Mouse (Mus musculus) MEL (cell line): Measurements from ENCODE around the gene Iqcm. TPM values are rescaled to one million over a fixed set of nuclear protein-coding genes. Genes with fewer than 3 reads are reported as not detected.

Source experiments
- DNase-seq: peaks from one replicate; pipeline ENCODE4 v3.0.0; 2011; ENCODE audit warnings: low read depth, low spot score
- H3K27ac ChIP-seq: 2 replicates; pipeline ENCODE4 v1.5.1; 2012; ENCODE audit warnings: low read depth, mild to moderate bottlenecking, control low read depth, low read length, moderate library complexity; ENCODE audit not compliant: control insufficient read depth
- H3K27me3 ChIP-seq, 2 experiments: fragments of 150-350 bp in 1 of 2; sonication (generic) in 1 of 2; 2 replicates each; pipeline ENCODE4 v1.6.1; 2012; ENCODE audit warnings: low read length in 2 of 2, mild to moderate bottlenecking in 2 of 2, improper control_type of control experiment in 1 of 2, moderate library complexity in 1 of 2; ENCODE audit not compliant: insufficient read depth in 2 of 2, control insufficient read depth in 1 of 2
- H3K36me3 ChIP-seq, 2 experiments: 2 replicates each; pipeline ENCODE4 v1.6.1; 2012 to 2014; ENCODE audit warnings: low read length in 2 of 2, improper control_type of control experiment in 1 of 2, inconsistent platforms in 1 of 2, mild to moderate bottlenecking in 1 of 2; ENCODE audit not compliant: insufficient read depth in 2 of 2, control insufficient read depth in 1 of 2
- H3K4me1 ChIP-seq, 2 experiments: fragments of 150-350 bp in 1 of 2; sonication (generic) in 1 of 2; 2 replicates each; pipeline ENCODE4 v1.6.1; 2012; ENCODE audit warnings: low read length in 2 of 2, improper control_type of control experiment in 1 of 2, mild to moderate bottlenecking in 1 of 2; ENCODE audit not compliant: insufficient read depth in 2 of 2, control insufficient read depth in 1 of 2
- H3K4me3 ChIP-seq, 2 experiments: fragments of 150-350 bp in 1 of 2; sonication (generic) in 1 of 2; 2 replicates each; pipeline ENCODE4 v1.5.1; 2012; ENCODE audit warnings: low read depth in 2 of 2, low read length in 2 of 2, mild to moderate bottlenecking in 2 of 2, moderate library complexity in 2 of 2, control low read depth in 1 of 2, improper control_type of control experiment in 1 of 2; ENCODE audit not compliant: control insufficient read depth in 1 of 2, insufficient read depth in 1 of 2
- H3K79me2 ChIP-seq: 2 replicates; pipeline ENCODE4 v1.6.1; 2012; ENCODE audit warnings: mild to moderate bottlenecking, low read length, moderate library complexity; ENCODE audit not compliant: control insufficient read depth, poor library complexity, insufficient read depth
- H3K9ac ChIP-seq: 2 replicates; pipeline ENCODE4 v1.6.1; 2012; ENCODE audit warnings: low read depth, mild to moderate bottlenecking, control low read depth, low read length, moderate library complexity; ENCODE audit not compliant: control insufficient read depth, poor library complexity, severe bottlenecking
- H3K9me3 ChIP-seq: fragments of 150-350 bp; sonication (generic); replicated peaks from 2 replicates; pipeline ENCODE4 v1.6.1; 2012; ENCODE audit warnings: mild to moderate bottlenecking, low read length, improper control_type of control experiment, moderate library complexity; ENCODE audit not compliant: insufficient read depth
- BHLHE40 ChIP-seq: IDR thresholded peaks from 2 replicates; pipeline ENCODE4 v1.6.1; 2012; ENCODE audit warnings: low read depth, mild to moderate bottlenecking, inconsistent platforms, low read length, improper control_type of control experiment, borderline replicate concordance
- CTCF ChIP-seq, 3 experiments: IDR thresholded peaks in 2 of 3; conservative IDR thresholded peaks in 1 of 3; 2 replicates each; pipeline ENCODE4 v1.5.1; 2011 to 2012; ENCODE audit warnings: low read length in 3 of 3, low read depth in 2 of 3, mild to moderate bottlenecking in 2 of 3, improper control_type of control experiment in 1 of 3, inconsistent platforms in 1 of 3, mixed read lengths in 1 of 3, moderate library complexity in 1 of 3; ENCODE audit not compliant: control insufficient read depth in 1 of 3, insufficient read depth in 1 of 3, poor library complexity in 1 of 3, severe bottlenecking in 1 of 3
- E2F4 ChIP-seq: IDR thresholded peaks from 2 replicates; pipeline ENCODE4 v1.6.1; 2011; ENCODE audit warnings: low read depth, low read length, improper control_type of control experiment, borderline replicate concordance
- EP300 ChIP-seq, 2 experiments: IDR thresholded peaks; 2 replicates each; pipeline ENCODE4 v1.6.1; 2011; ENCODE audit warnings: improper control_type of control experiment in 2 of 2, low read length in 2 of 2, low read depth in 1 of 2, mild to moderate bottlenecking in 1 of 2
- ETS1 ChIP-seq: IDR thresholded peaks from 2 replicates; pipeline ENCODE4 v1.6.1; 2012; ENCODE audit warnings: low read depth, mild to moderate bottlenecking, inconsistent platforms, low read length, improper control_type of control experiment, moderate library complexity
- HCFC1 ChIP-seq: IDR thresholded peaks from 2 replicates; pipeline ENCODE4 v1.6.1; 2012; ENCODE audit warnings: low read depth, mild to moderate bottlenecking, inconsistent platforms, low read length, improper control_type of control experiment, moderate library complexity
- JUND ChIP-seq: IDR thresholded peaks from 2 replicates; pipeline ENCODE4 v1.6.1; 2011; ENCODE audit warnings: low read depth, mild to moderate bottlenecking, improper control_type of control experiment, low read length
- MAFK ChIP-seq: IDR thresholded peaks from 2 replicates; pipeline ENCODE4 v1.6.1; 2011; ENCODE audit warnings: low read depth, mild to moderate bottlenecking, low read length, improper control_type of control experiment, borderline replicate concordance
- MAX ChIP-seq: IDR thresholded peaks from 2 replicates; pipeline ENCODE4 v1.6.1; 2011; ENCODE audit warnings: low read length, improper control_type of control experiment
- MAZ ChIP-seq: IDR thresholded peaks from 2 replicates; pipeline ENCODE4 v1.6.1; 2012; ENCODE audit warnings: low read depth, mild to moderate bottlenecking, inconsistent platforms, low read length, improper control_type of control experiment
- MXI1 ChIP-seq: IDR thresholded peaks from 2 replicates; pipeline ENCODE4 v1.6.1; 2011; ENCODE audit warnings: mild to moderate bottlenecking, low read depth, low read length, improper control_type of control experiment
- MYB ChIP-seq: IDR thresholded peaks from 2 replicates; pipeline ENCODE4 v1.6.1; 2011; ENCODE audit warnings: mild to moderate bottlenecking, low read depth, low read length, improper control_type of control experiment
- MYC ChIP-seq: IDR thresholded peaks from 2 replicates; pipeline ENCODE4 v1.6.1; 2011; ENCODE audit warnings: low read depth, mild to moderate bottlenecking, low read length, improper control_type of control experiment, moderate library complexity
- NELFE ChIP-seq: IDR thresholded peaks from 2 replicates; pipeline ENCODE4 v1.6.1; 2011; ENCODE audit warnings: low read depth, low read length, improper control_type of control experiment
- NRF1 ChIP-seq: IDR thresholded peaks from 2 replicates; pipeline ENCODE4 v1.6.1; 2014; ENCODE audit warnings: low read depth, mild to moderate bottlenecking, inconsistent platforms, low read length, improper control_type of control experiment, moderate library complexity; ENCODE audit not compliant: poor library complexity, insufficient read depth, severe bottlenecking
- RCOR1 ChIP-seq: IDR thresholded peaks from 2 replicates; pipeline ENCODE4 v1.6.1; 2012; ENCODE audit warnings: low read depth, mild to moderate bottlenecking, inconsistent platforms, low read length, improper control_type of control experiment
- TAL1 ChIP-seq: IDR thresholded peaks from 2 replicates; pipeline ENCODE4 v1.6.1; 2012; ENCODE audit warnings: mild to moderate bottlenecking, inconsistent platforms, low read length, moderate library complexity, mixed read lengths
- TBP ChIP-seq: IDR thresholded peaks from 2 replicates; pipeline ENCODE4 v1.8.0; 2011; ENCODE audit warnings: low read depth, low read length, improper control_type of control experiment
- TCF12 ChIP-seq: IDR thresholded peaks from 2 replicates; pipeline ENCODE4 v1.6.1; 2014; ENCODE audit warnings: low read depth, mild to moderate bottlenecking, inconsistent platforms, low read length, improper control_type of control experiment, moderate library complexity
- UBTF ChIP-seq: IDR thresholded peaks from 2 replicates; pipeline ENCODE4 v1.6.1; 2012; ENCODE audit warnings: low read depth, mild to moderate bottlenecking, inconsistent platforms, low read length, improper control_type of control experiment, moderate library complexity, borderline replicate concordance; ENCODE audit not compliant: insufficient read depth
- USF1 ChIP-seq: IDR thresholded peaks from 2 replicates; pipeline ENCODE4 v1.6.1; 2014; ENCODE audit warnings: low read depth, mild to moderate bottlenecking, inconsistent platforms, low read length, improper control_type of control experiment, moderate library complexity
- USF2 ChIP-seq, 2 experiments: IDR thresholded peaks; 2 replicates each; pipeline ENCODE4 v1.6.1; 2011 to 2012; ENCODE audit warnings: improper control_type of control experiment in 2 of 2, low read length in 2 of 2, borderline replicate concordance in 1 of 2, inconsistent platforms in 1 of 2, low read depth in 1 of 2, mild to moderate bottlenecking in 1 of 2; ENCODE audit not compliant: insufficient read depth in 1 of 2
- ZC3H11A ChIP-seq: IDR thresholded peaks from 2 replicates; pipeline ENCODE4 v1.6.1; 2012; ENCODE audit warnings: low read depth, mild to moderate bottlenecking, inconsistent platforms, low read length, improper control_type of control experiment
- ZKSCAN1 ChIP-seq: IDR thresholded peaks from 2 replicates; pipeline ENCODE4 v1.6.1; 2012; ENCODE audit warnings: low read depth, mild to moderate bottlenecking, inconsistent platforms, low read length, improper control_type of control experiment, moderate library complexity
- ZMIZ1 ChIP-seq: IDR thresholded peaks from 2 replicates; pipeline ENCODE4 v1.6.1; 2012; ENCODE audit warnings: low read depth, mild to moderate bottlenecking, inconsistent platforms, low read length, improper control_type of control experiment, moderate library complexity
- polyA plus RNA-seq, 2 experiments: library from polyadenylated mRNA; stranded (reverse) in 1 of 2; unstranded in 1 of 2; fragments of >175 nt in 1 of 2; fragments of >200 nt in 1 of 2; gene quantifications; 2 replicates each; pipeline versions ENCODE4 v1.2.1 to v1.2.4; 2012; ENCODE audit warnings: low replicate concordance in 2 of 2, low read depth in 1 of 2; ENCODE audit not compliant: insufficient read length in 2 of 2, insufficient read depth in 1 of 2, missing spikeins in 1 of 2
- total RNA-seq: library from RNA; depleted of rRNA; stranded (reverse); fragments of 300-350 nt; gene quantifications from 2 replicates; pipeline ENCODE4 v1.2.3, GENCODE M21; 2012

Iqcm gene
- total and polyA plus RNA-seq, 3 experiments = not detected

- no peak for DNase-seq
- no peaks in the 10 kb centered on the region for H3K9me3 ChIP-seq
- no peaks in the 10 kb centered on the region for H3K36me3 ChIP-seq
- H3K9ac ChIP-seq = no peak overlapping the region
- no peak overlapping the region for H3K4me3 ChIP-seq
- no peaks in the 10 kb centered on the region for H3K27me3 ChIP-seq
- no peaks in the 10 kb centered on the region for H3K4me1 ChIP-seq
- TF ChIP-seq RCOR1 = no peak
- TF ChIP-seq CTCF (IDR thresholded peaks at IDR 0.05 in 2 of 3, conservative IDR thresholded peaks at IDR 0.05 in 1 of 3; ENCODE audit: control insufficient read depth in 1 of 3, insufficient read depth in 1 of 3, low read depth in 2 of 3, low read length in 3 of 3, poor library complexity in 1 of 3, severe bottlenecking in 1 of 3) = no peak
- TF ChIP-seq MAZ = no peak
- TF ChIP-seq MAX = no peak
- no peak for TF ChIP-seq NRF1
- TF ChIP-seq UBTF = no peak
- no peak for TF ChIP-seq E2F4
- no peak for TF ChIP-seq MYC
- TF ChIP-seq EP300 (IDR thresholded peaks at IDR 0.05; ENCODE audit: low read depth in 1 of 2, low read length in 2 of 2) = no peak
- no peak for TF ChIP-seq ETS1
- TF ChIP-seq ZMIZ1 = no peak
- TF ChIP-seq HCFC1 = no peak
- TF ChIP-seq NELFE = no peak
- TF ChIP-seq MXI1 = no peak
- no peak for TF ChIP-seq TBP
- TF ChIP-seq MYB = no peak
- no peak for TF ChIP-seq JUND
- no peak for TF ChIP-seq ZKSCAN1
- no peaks in the 10 kb centered on the region for H3K79me2 ChIP-seq
- no peak overlapping the region for H3K27ac ChIP-seq
Measured at GRCm38 (mm10) chr8:75956016-75956415, 507.5 kb downstream of the Iqcm start.

GRCm38 (mm10) chr8:76018501-76018900, 570.0 kb downstream of the Iqcm start:
- Histone ChIP-seq H3K27me3 (no peaks in the 10 kb centered on the region), H3K4me3 (no peak overlapping the region), H3K79me2 (no peaks in the 10 kb centered on the region), H3K4me1 (no peaks in the 10 kb centered on the region), H3K9me3 (no peaks in the 10 kb centered on the region), H3K9ac (no peak overlapping the region), H3K27ac (no peak overlapping the region), H3K36me3 (no peaks in the 10 kb centered on the region)
- no peak for DNase-seq
- no peak for TF ChIP-seq TAL1
- TF ChIP-seq MYB = no peak
- no peak for TF ChIP-seq MXI1
- TF ChIP-seq MAFK = no peak
- no peak for TF ChIP-seq TCF12
- TF ChIP-seq BHLHE40 = no peak
- TF ChIP-seq ZC3H11A = no peak
- no peak for TF ChIP-seq MYC
- no peak for TF ChIP-seq USF2 (IDR thresholded peaks at IDR 0.05; ENCODE audit: borderline replicate concordance in 1 of 2, insufficient read depth in 1 of 2, low read depth in 1 of 2, low read length in 2 of 2)
- no peak for TF ChIP-seq USF1
- TF ChIP-seq ZKSCAN1 = no peak
